Mouse (Mus musculus) forebrain, embryonic 12.5 days (tissue): Measurements from ENCODE around the gene Heatr1. TPM values are rescaled to one million over a fixed set of nuclear protein-coding genes. Genes with fewer than 3 reads are reported as not detected.
A peak's percentile ranks its signal among the peaks of the same experiment; 100 is the strongest.

Experiments
- ATAC-seq: fragments of 200-750 bp; cut with Nextera tagmentation; 2 replicates; pipeline ENCODE4 v1.8.0; 2017; ENCODE audit warnings: moderate TSS enrichment; ENCODE audit not compliant: low FRiP score
- H3K27ac ChIP-seq: fragments of 300-500 bp; sonication (generic); 2 replicates; pipeline ENCODE4 v1.5.1; 2016; ENCODE audit warnings: mild to moderate bottlenecking
- H3K27me3 ChIP-seq: fragments of 300-500 bp; sonication (generic); 2 replicates; pipeline ENCODE4 v1.6.1; 2016; ENCODE audit warnings: mild to moderate bottlenecking
- H3K36me3 ChIP-seq: fragments of 300-500 bp; sonication (generic); replicated peaks from 2 replicates; pipeline ENCODE4 v1.6.1; 2016; ENCODE audit warnings: mild to moderate bottlenecking
- H3K4me1 ChIP-seq: fragments of 300-500 bp; sonication (generic); 2 replicates; pipeline ENCODE4 v1.6.1; 2016
- H3K4me2 ChIP-seq: fragments of 300-500 bp; sonication (generic); 2 replicates; pipeline ENCODE4 v1.6.1; 2016; ENCODE audit warnings: mild to moderate bottlenecking, moderate library complexity
- H3K4me3 ChIP-seq: fragments of 300-500 bp; sonication (generic); replicated peaks from 2 replicates; pipeline ENCODE4 v1.5.1; 2016; ENCODE audit warnings: mild to moderate bottlenecking
- H3K9ac ChIP-seq: fragments of 300-500 bp; sonication (generic); 2 replicates; pipeline ENCODE4 v1.6.1; 2016; ENCODE audit warnings: mild to moderate bottlenecking
- H3K9me3 ChIP-seq: fragments of 300-500 bp; sonication (generic); 2 replicates; pipeline ENCODE4 v1.6.1; 2016
- WGBS: fragments of 180-500 bp; shearing (Covaris S2); methylation state at CpG from one replicate; pipeline ENCODE4 v1.1.7; 2016; 5-methylcytosine and 5-hydroxymethylcytosine counted together
- polyA plus RNA-seq: library from polyadenylated mRNA; unstranded; fragments of >200 nt; fragmentation: Nextera tagmentation; extraction: Ambion mirVana; gene quantifications from 2 replicates; pipeline ENCODE4 v1.2.1, GENCODE M21; 2016

Heatr1 gene
- polyA plus RNA-seq: 33.7 and 34.0 TPM in 2 replicates

- H3K9me3 ChIP-seq: no peaks in the 10 kb centered on the region
- H3K4me3 ChIP-seq: peak within 1 kb of the TSS; percentile 89
- H3K9ac ChIP-seq: peak within 1 kb of the TSS; percentile 69
- peaks cover 11% of the 10 kb centered on the region for H3K27me3 ChIP-seq
- H3K4me1 ChIP-seq: peaks cover 9% of the 10 kb centered on the region
- under 1% methylated on average over 43 of the region's 43 CpGs for WGBS
- peak within 1 kb of the TSS; percentile 94 for H3K4me2 ChIP-seq
- ATAC-seq: peak; percentile 96
- peaks cover 9% of the 10 kb centered on the region for H3K36me3 ChIP-seq
- 0 out of 2 replicates have a peak within 1 kb of the TSS, but pooled peaks have one; percentile 25 for H3K27ac ChIP-seq
Observed at GRCm38 (mm10) chr13:12394609-12395505, at the start of gene Heatr1. Gene Heatr1 (plus strand): TSS chr13:12395027.

DNA sequence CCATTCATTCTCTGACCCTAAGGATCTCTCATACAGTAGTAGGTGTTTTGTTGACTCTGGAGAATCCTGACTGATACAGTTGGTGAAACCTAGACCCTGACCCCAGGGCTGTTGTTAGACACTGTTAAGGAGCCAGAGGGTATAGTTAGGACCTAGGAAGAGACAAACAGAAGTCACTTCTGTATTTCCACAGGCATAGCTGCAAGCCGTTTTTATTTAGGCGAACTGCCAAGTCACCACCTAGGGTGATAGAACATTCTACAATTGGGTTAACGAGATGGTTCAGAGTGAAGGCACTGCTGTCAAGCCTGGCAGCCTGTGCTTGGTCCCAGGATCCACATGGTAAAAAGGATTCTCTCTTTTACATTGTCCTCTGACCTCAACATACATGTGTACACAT lies 48.0 kb upstream of the Heatr1 start:
- no peaks in the 10 kb centered on the region for H3K4me1 ChIP-seq
- H3K9ac ChIP-seq: no peak overlapping the region
- no peaks in the 10 kb centered on the region for H3K27me3 ChIP-seq
- 77% methylated on average over 3 of the region's 3 CpGs for WGBS
- no peaks in the 10 kb centered on the region for H3K36me3 ChIP-seq
- no peak overlapping the region for H3K4me2 ChIP-seq
- no peak overlapping the region for H3K27ac ChIP-seq
- ATAC-seq: no peak
- no peak overlapping the region for H3K4me3 ChIP-seq
- H3K9me3 ChIP-seq: no peaks in the 10 kb centered on the region

DNA sequence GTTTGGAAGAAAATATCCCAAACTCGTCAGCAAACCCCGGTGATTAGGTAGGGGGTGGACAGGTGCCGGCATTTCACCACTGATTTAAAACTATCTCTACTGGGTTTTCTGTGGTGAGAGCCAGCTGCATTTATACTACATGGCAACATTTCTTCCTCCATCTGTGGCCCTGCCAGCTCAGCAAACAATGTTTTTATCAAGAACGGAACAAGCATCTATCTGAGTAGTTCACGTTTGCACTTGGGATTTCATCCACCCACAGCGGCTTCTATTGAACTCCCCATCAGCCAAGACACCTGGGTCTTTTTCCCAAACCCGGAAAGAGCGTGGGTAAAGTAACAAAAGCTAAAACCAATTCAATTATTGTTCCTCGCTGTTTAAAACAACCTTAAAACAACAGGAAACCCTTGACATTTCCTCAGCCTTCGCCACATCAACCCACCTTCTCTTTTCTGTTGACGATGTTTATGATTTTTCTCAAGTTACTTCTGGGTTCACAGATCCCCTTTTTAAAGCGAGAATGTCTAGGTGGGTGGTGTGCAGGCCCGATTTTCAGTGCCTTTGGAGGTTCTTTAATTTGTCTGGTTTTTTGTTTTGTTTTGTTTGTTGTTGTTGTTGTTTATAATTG lies 45.5 kb upstream of the Heatr1 start:
- ATAC-seq: no peak
- H3K4me3 ChIP-seq: no peak overlapping the region
- no peaks in the 10 kb centered on the region for H3K4me1 ChIP-seq
- WGBS: 80% methylated on average over 13 of the region's 13 CpGs
- H3K4me2 ChIP-seq: no peak overlapping the region
- H3K36me3 ChIP-seq: no peaks in the 10 kb centered on the region
- H3K27ac ChIP-seq: no peak overlapping the region
- H3K27me3 ChIP-seq: no peaks in the 10 kb centered on the region
- H3K9ac ChIP-seq: no peak overlapping the region
- no peaks in the 10 kb centered on the region for H3K9me3 ChIP-seq

DNA sequence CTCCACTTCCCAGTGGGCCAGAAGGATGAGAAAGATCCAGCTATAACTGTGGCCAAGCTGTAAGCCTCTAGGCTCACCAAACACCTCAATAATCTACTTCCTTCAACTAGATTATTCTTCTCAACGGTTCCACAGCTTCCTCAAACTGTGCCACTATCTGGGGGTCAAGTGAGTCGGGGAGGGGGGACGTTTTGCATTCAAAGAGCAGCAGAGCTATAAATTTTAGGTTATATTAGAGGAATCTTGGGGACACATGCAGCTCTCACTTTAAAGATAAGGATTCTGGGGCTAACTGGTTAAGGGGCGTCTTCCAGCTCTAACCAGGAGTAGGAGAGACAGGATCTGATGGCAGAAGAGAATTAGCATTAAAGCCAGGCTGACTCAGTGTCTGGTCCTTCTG lies 38.6 kb upstream of the Heatr1 start:
- no peak overlapping the region for H3K9ac ChIP-seq
- 77% methylated on average over 4 of the region's 4 CpGs for WGBS

GRCm38 (mm10) chr13:12357554-12357953 lies 37.3 kb upstream of the Heatr1 start:
- no peak overlapping the region for H3K4me3 ChIP-seq
- no peak overlapping the region for H3K27ac ChIP-seq

More for the DNA sequence above, 38.6 kb upstream of the Heatr1 start:
- H3K4me2 ChIP-seq: no peak overlapping the region
- H3K9me3 ChIP-seq: no peaks in the 10 kb centered on the region
- no peak overlapping the region for H3K27ac ChIP-seq
- no peaks in the 10 kb centered on the region for H3K27me3 ChIP-seq
- H3K4me3 ChIP-seq: no peak overlapping the region
- H3K4me1 ChIP-seq: no peaks in the 10 kb centered on the region
- no peaks in the 10 kb centered on the region for H3K36me3 ChIP-seq
- ATAC-seq: no peak

DNA sequence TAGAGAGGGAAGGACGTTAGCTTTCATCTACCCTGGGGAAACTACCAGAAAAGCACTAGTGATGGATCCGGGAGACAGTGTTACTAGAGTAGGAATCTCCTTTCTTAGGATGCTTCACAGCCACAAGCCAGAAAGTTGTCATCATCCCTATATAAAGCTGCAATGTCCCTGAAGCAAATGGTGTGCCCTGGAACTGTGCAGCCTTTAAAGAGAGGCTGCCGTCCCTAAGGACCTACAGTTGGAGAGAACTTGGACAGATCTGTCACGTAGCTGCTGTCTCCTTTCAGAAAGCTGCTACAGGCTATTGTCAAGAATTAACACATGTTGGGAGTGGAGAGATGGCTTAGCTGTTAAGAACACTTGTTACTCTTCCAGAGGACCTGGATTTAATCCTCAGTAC lies 33.3 kb upstream of the Heatr1 start:
- no peak for ATAC-seq
- H3K9ac ChIP-seq: no peak overlapping the region
- H3K4me1 ChIP-seq: no peaks in the 10 kb centered on the region
- H3K9me3 ChIP-seq: no peaks in the 10 kb centered on the region
- no peaks in the 10 kb centered on the region for H3K27me3 ChIP-seq
- 87% methylated on average over 4 of the region's 4 CpGs for WGBS
- H3K36me3 ChIP-seq: no peaks in the 10 kb centered on the region
- H3K4me3 ChIP-seq: no peak overlapping the region
- H3K4me2 ChIP-seq: no peak overlapping the region
- H3K27ac ChIP-seq: no peak overlapping the region

More at GRCm38 (mm10) chr13:12357554-12357953, 37.3 kb upstream of the Heatr1 start:
- Histone ChIP-seq H3K9ac (no peak overlapping the region), H3K36me3 (no peaks in the 10 kb centered on the region), H3K4me2 (no peak overlapping the region), H3K4me1 (no peaks in the 10 kb centered on the region), H3K27me3 (no peaks in the 10 kb centered on the region), H3K9me3 (no peaks in the 10 kb centered on the region)
- no peak for ATAC-seq
- WGBS: 84% methylated on average over 5 of the region's 5 CpGs

- no peak for ATAC-seq
- Histone ChIP-seq H3K27me3 (no peaks in the 10 kb centered on the region), H3K4me3 (no peak overlapping the region), H3K27ac (no peak overlapping the region), H3K9ac (no peak overlapping the region), H3K4me1 (no peaks in the 10 kb centered on the region), H3K4me2 (no peak overlapping the region), H3K9me3 (no peaks in the 10 kb centered on the region), H3K36me3 (no peaks in the 10 kb centered on the region)
- 66% methylated on average over 8 of the region's 8 CpGs for WGBS
Observed at GRCm38 (mm10) chr13:12369041-12369621, 25.7 kb upstream of the Heatr1 start.

DNA sequence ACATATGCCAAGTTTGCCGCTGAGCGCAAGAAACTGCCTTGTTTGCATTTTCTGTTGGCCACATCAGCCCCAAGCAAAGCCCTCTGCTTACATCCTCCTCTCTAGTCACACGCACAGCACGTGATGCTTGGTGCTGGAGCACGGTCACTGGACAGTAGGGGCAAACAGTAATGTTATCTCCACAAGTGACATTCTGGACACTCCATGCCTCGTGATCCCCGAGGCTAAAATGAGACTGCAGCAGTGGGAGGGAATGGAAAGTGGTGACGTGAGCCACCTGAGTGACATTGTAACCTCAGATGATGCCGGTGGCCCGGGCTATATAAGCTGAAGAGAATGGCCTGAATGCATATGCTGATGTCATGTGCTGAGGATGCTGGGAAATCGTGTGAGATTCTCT lies 24.9 kb upstream of the Heatr1 start:
- Histone ChIP-seq H3K4me2 (no peak overlapping the region), H3K27me3 (no peaks in the 10 kb centered on the region)
- WGBS: 90% methylated on average over 11 of the region's 11 CpGs

GRCm38 (mm10) chr13:12372755-12373154 lies 22.1 kb upstream of the Heatr1 start:
- 91% methylated on average over 3 of the region's 3 CpGs for WGBS
- no peaks in the 10 kb centered on the region for H3K4me1 ChIP-seq
- no peak overlapping the region for H3K27ac ChIP-seq
- H3K9ac ChIP-seq: no peak overlapping the region
- H3K4me3 ChIP-seq: no peak overlapping the region
- no peak overlapping the region for H3K4me2 ChIP-seq
- no peaks in the 10 kb centered on the region for H3K36me3 ChIP-seq
- ATAC-seq: no peak
- no peaks in the 10 kb centered on the region for H3K9me3 ChIP-seq
- H3K27me3 ChIP-seq: no peaks in the 10 kb centered on the region

More for the DNA sequence above, 24.9 kb upstream of the Heatr1 start:
- H3K4me1 ChIP-seq: no peaks in the 10 kb centered on the region
- H3K4me3 ChIP-seq: no peak overlapping the region
- ATAC-seq: no peak
- no peak overlapping the region for H3K27ac ChIP-seq
- H3K9ac ChIP-seq: no peak overlapping the region
- H3K36me3 ChIP-seq: no peaks in the 10 kb centered on the region
- H3K9me3 ChIP-seq: no peaks in the 10 kb centered on the region

GRCm38 (mm10) chr13:12376778-12377177 lies 18.0 kb upstream of the Heatr1 start:
- H3K27ac ChIP-seq: no peak overlapping the region
- no peak overlapping the region for H3K9ac ChIP-seq
- no peaks in the 10 kb centered on the region for H3K36me3 ChIP-seq
- H3K4me3 ChIP-seq: no peak overlapping the region
- H3K9me3 ChIP-seq: no peaks in the 10 kb centered on the region
- no peak for ATAC-seq
- no peak overlapping the region for H3K4me2 ChIP-seq
- no peaks in the 10 kb centered on the region for H3K4me1 ChIP-seq
- 64% methylated on average over 1 of the region's 1 CpGs for WGBS
- no peaks in the 10 kb centered on the region for H3K27me3 ChIP-seq

GRCm38 (mm10) chr13:12384796-12385195 lies 10.0 kb upstream of the Heatr1 start:
- no peak overlapping the region for H3K4me2 ChIP-seq
- H3K36me3 ChIP-seq: no peaks in the 10 kb centered on the region
- no peaks in the 10 kb centered on the region for H3K27me3 ChIP-seq
- H3K9me3 ChIP-seq: no peaks in the 10 kb centered on the region
- H3K4me1 ChIP-seq: no peaks in the 10 kb centered on the region
- H3K27ac ChIP-seq: no peak overlapping the region
- no peak for ATAC-seq
- H3K4me3 ChIP-seq: no peak overlapping the region
- no peak overlapping the region for H3K9ac ChIP-seq

- no peak overlapping the region for H3K4me2 ChIP-seq
- no peaks in the 10 kb centered on the region for H3K4me1 ChIP-seq
- H3K4me3 ChIP-seq: no peak overlapping the region
- H3K9ac ChIP-seq: no peak overlapping the region
- no peaks in the 10 kb centered on the region for H3K36me3 ChIP-seq
- ATAC-seq: no peak
- no peak overlapping the region for H3K27ac ChIP-seq
- no peaks in the 10 kb centered on the region for H3K9me3 ChIP-seq
- H3K27me3 ChIP-seq: no peaks in the 10 kb centered on the region
Observed at GRCm38 (mm10) chr13:12386286-12386685, 8.5 kb upstream of the Heatr1 start.
